Mouse (Mus musculus) lung, embryonic 15.5 days (tissue): Measurements from ENCODE around the gene Gm40193. TPM values are rescaled to one million over a fixed set of nuclear protein-coding genes. Genes with fewer than 3 reads are reported as not detected.

Experiments
- ATAC-seq: fragments of 200-750 bp; cut with Nextera tagmentation; 2 replicates; pipeline ENCODE4 v1.8.0; 2017; ENCODE audit warnings: moderate number of reproducible peaks, borderline replicate concordance; ENCODE audit not compliant: low FRiP score, low TSS enrichment; ENCODE audit errors: extremely low read depth
- H3K27ac ChIP-seq: fragments of 300-500 bp; sonication (generic); 2 replicates; pipeline ENCODE4 v1.5.1; 2015; ENCODE audit warnings: moderate library complexity, mild to moderate bottlenecking, inconsistent platforms
- H3K27me3 ChIP-seq: fragments of 300-500 bp; sonication (generic); 2 replicates; pipeline ENCODE4 v1.6.1; 2015; ENCODE audit warnings: inconsistent platforms
- H3K36me3 ChIP-seq: fragments of 300-500 bp; sonication (generic); 2 replicates; pipeline ENCODE4 v1.6.1; 2015; ENCODE audit warnings: inconsistent platforms
- H3K4me1 ChIP-seq: fragments of 300-500 bp; sonication (generic); 2 replicates; pipeline ENCODE4 v1.6.1; 2015; ENCODE audit warnings: inconsistent platforms
- H3K4me2 ChIP-seq: fragments of 300-500 bp; sonication (generic); 2 replicates; pipeline ENCODE4 v1.6.1; 2015; ENCODE audit warnings: inconsistent platforms, mild to moderate bottlenecking, moderate library complexity
- H3K4me3 ChIP-seq: fragments of 300-500 bp; sonication (generic); 2 replicates; pipeline ENCODE4 v1.5.1; 2015; ENCODE audit warnings: mild to moderate bottlenecking, inconsistent platforms
- H3K9ac ChIP-seq: fragments of 300-500 bp; sonication (generic); 2 replicates; pipeline ENCODE4 v1.6.1; 2015; ENCODE audit warnings: inconsistent platforms
- H3K9me3 ChIP-seq: fragments of 300-500 bp; sonication (generic); 2 replicates; pipeline ENCODE4 v1.6.1; 2016; ENCODE audit warnings: inconsistent platforms
- WGBS: fragments of 180-500 bp; shearing (Covaris S2); methylation state at CpG from one replicate; pipeline ENCODE4 v1.1.7; 2015; 5-methylcytosine and 5-hydroxymethylcytosine counted together
- polyA plus RNA-seq: library from polyadenylated mRNA; unstranded; fragments of >200 nt; fragmentation: Nextera tagmentation; extraction: Ambion mirVana; gene quantifications from 2 replicates; pipeline ENCODE4 v1.2.1, GENCODE M21; 2015

The Gm40193 gene
- polyA plus RNA-seq, 1 experiment from 2014 or later, result not detected

- WGBS, result 46% methylated on average over 3 of the region's 3 CpGs
- no peaks in the 10 kb centered on the region for H3K9me3 ChIP-seq
- H3K9ac ChIP-seq, result no peak overlapping the region
- H3K4me3 ChIP-seq, result no peak overlapping the region
- H3K4me2 ChIP-seq, result no peak overlapping the region
- H3K36me3 ChIP-seq, result no peaks in the 10 kb centered on the region
- no peak for ATAC-seq
- H3K4me1 ChIP-seq, result no peaks in the 10 kb centered on the region
- no peak overlapping the region for H3K27ac ChIP-seq
- H3K27me3 ChIP-seq, result no peaks in the 10 kb centered on the region; the same call in 1 of the 2 replicates
These were observed 30.7 kb downstream of the Gm40193 start for GRCm38 (mm10) chr11:70502018-70502417.

- Histone ChIP-seq H3K9ac (no peak overlapping the region), H3K4me3 (no peak overlapping the region), H3K27ac (no peak overlapping the region), H3K4me1 (no peaks in the 10 kb centered on the region), H3K9me3 (no peaks in the 10 kb centered on the region), H3K27me3 (no peaks in the 10 kb centered on the region; the same call in 1 of the 2 replicates), H3K36me3 (no peaks in the 10 kb centered on the region), H3K4me2 (no peak overlapping the region)
- 71% methylated on average over 1 of the region's 1 CpGs for WGBS
- ATAC-seq, result no peak
These were observed 32.3 kb downstream of the Gm40193 start for GRCm38 (mm10) chr11:70500476-70500812.

- no peaks in the 10 kb centered on the region for H3K9me3 ChIP-seq
- no peaks in the 10 kb centered on the region for H3K4me1 ChIP-seq
- H3K36me3 ChIP-seq, result no peaks in the 10 kb centered on the region
- no peaks in the 10 kb centered on the region for H3K27me3 ChIP-seq
- no peak overlapping the region for H3K27ac ChIP-seq
- H3K4me3 ChIP-seq, result no peak overlapping the region
- 59% methylated on average over 14 of the region's 14 CpGs for WGBS
- H3K9ac ChIP-seq, result no peak overlapping the region
- no peak overlapping the region for H3K4me2 ChIP-seq
- no peak for ATAC-seq
These were observed 32.9 kb downstream of the Gm40193 start for GRCm38 (mm10) chr11:70499566-70500475.

GRCm38 (mm10) chr11:70489684-70490083 lies 43.1 kb downstream of the Gm40193 start:
- H3K4me3 ChIP-seq, result no peak overlapping the region
- no peak overlapping the region for H3K4me2 ChIP-seq
- no peaks in the 10 kb centered on the region for H3K27me3 ChIP-seq
- H3K4me1 ChIP-seq, result no peaks in the 10 kb centered on the region
- H3K36me3 ChIP-seq, result no peaks in the 10 kb centered on the region
- no peak for ATAC-seq
- H3K27ac ChIP-seq, result no peak overlapping the region
- no peak overlapping the region for H3K9ac ChIP-seq
- H3K9me3 ChIP-seq, result no peaks in the 10 kb centered on the region
- WGBS, result 77% methylated on average over 6 of the region's 6 CpGs

- H3K4me3 ChIP-seq, result no peak overlapping the region
- no peak overlapping the region for H3K4me2 ChIP-seq
- no peak for ATAC-seq
- H3K9me3 ChIP-seq, result no peaks in the 10 kb centered on the region
- no peaks in the 10 kb centered on the region for H3K36me3 ChIP-seq
- H3K27ac ChIP-seq, result no peak overlapping the region
- WGBS, result 85% methylated on average over 3 of the region's 3 CpGs
- H3K9ac ChIP-seq, result no peak overlapping the region
- no peaks in the 10 kb centered on the region for H3K4me1 ChIP-seq
- H3K27me3 ChIP-seq, result no peaks in the 10 kb centered on the region
These were observed 43.6 kb downstream of the Gm40193 start for GRCm38 (mm10) chr11:70489138-70489537.

- Histone ChIP-seq H3K4me1 (no peaks in the 10 kb centered on the region), H3K9me3 (no peaks in the 10 kb centered on the region), H3K27ac (no peak overlapping the region), H3K4me2 (no peak overlapping the region), H3K36me3 (no peaks in the 10 kb centered on the region), H3K9ac (no peak overlapping the region), H3K27me3 (no peaks in the 10 kb centered on the region), H3K4me3 (no peak overlapping the region)
- WGBS, result 36% methylated on average over 4 of the region's 4 CpGs
- ATAC-seq, result no peak
These were observed 44.9 kb downstream of the Gm40193 start for GRCm38 (mm10) chr11:70487816-70488215.

- no peak overlapping the region for H3K4me2 ChIP-seq
- peak; percentile 59 for ATAC-seq
These were observed 47.2 kb downstream of the Gm40193 start for GRCm38 (mm10) chr11:70485498-70485897.

More at GRCm38 (mm10) chr11:70485498-70485897, 47.2 kb downstream of the Gm40193 start:
- no peaks in the 10 kb centered on the region for H3K9me3 ChIP-seq
- H3K4me3 ChIP-seq, result no peak overlapping the region
- H3K27me3 ChIP-seq, result no peaks in the 10 kb centered on the region
- no peak overlapping the region for H3K27ac ChIP-seq
- no peak overlapping the region for H3K9ac ChIP-seq
- no peaks in the 10 kb centered on the region for H3K36me3 ChIP-seq
- 28% methylated on average over 2 of the region's 2 CpGs for WGBS
- no peaks in the 10 kb centered on the region for H3K4me1 ChIP-seq

Other genes starting within 250 kb of the Gm40193 start
- gene Alox12e, start 210.3 kb downstream of the Gm40193 start, polyA plus RNA-seq, result 0.34 and 1.7 TPM in 2 replicates
- gene Alox15, start 180.9 kb downstream of the Gm40193 start, polyA plus RNA-seq, result 0.45 and 0.93 TPM in 2 replicates
- 38.1 and 38.2 TPM in 2 replicates for gene Pelp1, start 122.9 kb downstream of the Gm40193 start, polyA plus RNA-seq
- 15.3 and 19.3 TPM in 2 replicates for gene Arrb2, start 100.3 kb downstream of the Gm40193 start, polyA plus RNA-seq
- 40.5 and 43.1 TPM in 2 replicates for gene Med11, start 81.0 kb downstream of the Gm40193 start, polyA plus RNA-seq
- 0.45 and 0.73 TPM in 2 replicates for gene Zmynd15, start 73.5 kb downstream of the Gm40193 start, polyA plus RNA-seq
- gene Cxcl16, start 73.0 kb downstream of the Gm40193 start, polyA plus RNA-seq, result 6.3 and 7.3 TPM in 2 replicates
- 1.2 and 1.8 TPM in 2 replicates for gene Tm4sf5, start 27.7 kb downstream of the Gm40193 start, polyA plus RNA-seq
- 1.0 and 1.2 TPM in 2 replicates for gene Vmo1, start 18.3 kb downstream of the Gm40193 start, polyA plus RNA-seq
- 0.62 and 0.86 TPM in 2 replicates for gene Gltpd2, start 13.7 kb downstream of the Gm40193 start, polyA plus RNA-seq
- 771 and 802 TPM in 2 replicates for gene Psmb6, start 7.6 kb downstream of the Gm40193 start, polyA plus RNA-seq
- gene Pld2, start 7.1 kb upstream of the Gm40193 start, polyA plus RNA-seq, result 8.6 and 8.9 TPM in 2 replicates
- gene Mink1, start 29.9 kb upstream of the Gm40193 start, polyA plus RNA-seq, result 8.6 and 10.8 TPM in 2 replicates
- not detected in 2 replicates for gene 4930544D05Rik, start 82.9 kb upstream of the Gm40193 start, polyA plus RNA-seq
- gene Chrne, start 86.3 kb upstream of the Gm40193 start, polyA plus RNA-seq, result 0.26 TPM in 1 of 2 replicates, not detected in the other
- gene Gp1ba, start 106.2 kb upstream of the Gm40193 start, polyA plus RNA-seq, result 0.37 and 0.38 TPM in 2 replicates
- 101 and 119 TPM in 2 replicates for gene Rnf167, start 114.3 kb upstream of the Gm40193 start, polyA plus RNA-seq
- gene Slc25a11, start 114.5 kb upstream of the Gm40193 start, polyA plus RNA-seq, result 150 and 162 TPM in 2 replicates
- 1,970 and 2,089 TPM in 2 replicates for gene Pfn1, start 121.7 kb upstream of the Gm40193 start, polyA plus RNA-seq
- gene Eno3, start 124.3 kb upstream of the Gm40193 start, polyA plus RNA-seq, result 27.9 and 33.3 TPM in 2 replicates
- 170 TPM in 2 replicates for gene Spag7, start 136.5 kb upstream of the Gm40193 start, polyA plus RNA-seq
- 11.8 and 12.8 TPM in 2 replicates for gene Camta2, start 155.2 kb upstream of the Gm40193 start, polyA plus RNA-seq
- 1.0 and 1.5 TPM in 2 replicates for gene Inca1, start 167.2 kb upstream of the Gm40193 start, polyA plus RNA-seq
- 4.7 and 4.8 TPM in 2 replicates for gene Kif1c, start 167.6 kb upstream of the Gm40193 start, polyA plus RNA-seq
- 4.6 and 5.4 TPM in 2 replicates for gene Zfp3, start 231.3 kb upstream of the Gm40193 start, polyA plus RNA-seq